Mouse (Mus musculus): Measurements from ENCODE around the gene Rab11b. TPM values are rescaled to one million over a fixed set of nuclear protein-coding genes. Genes with fewer than 3 reads are reported as not detected.

Gene Rab11b
- polyA plus RNA-seq, 1 experiment from 2014 or later: 227 TPM

- DNase-seq (ENCODE audit: low spot score): no peak
These were observed 42.3 kb downstream of the Rab11b start for GRCm38 (mm10) chr17:33717982-33718381.

GRCm38 (mm10) chr17:33717246-33717645 is 43.1 kb downstream of the Rab11b start:
- no peak for DNase-seq (ENCODE audit: low spot score)

- DNase-seq (ENCODE audit: low spot score): no peak
These were observed 45.6 kb downstream of the Rab11b start for GRCm38 (mm10) chr17:33714779-33715178.

GRCm38 (mm10) chr17:33713271-33713670 is 47.1 kb downstream of the Rab11b start:
- DNase-seq (ENCODE audit: low spot score): no peak

- no peak for DNase-seq (ENCODE audit: low spot score)
These were observed 50.5 kb downstream of the Rab11b start for GRCm38 (mm10) chr17:33709834-33710233.

- no peak for DNase-seq (ENCODE audit: low spot score)
These were observed 57.2 kb downstream of the Rab11b start for GRCm38 (mm10) chr17:33703091-33703490.

- DNase-seq (ENCODE audit: low spot score): no peak
These were observed 58.2 kb downstream of the Rab11b start for GRCm38 (mm10) chr17:33702178-33702577.

- DNase-seq (ENCODE audit: low spot score): no peak
These were observed 64.9 kb downstream of the Rab11b start for GRCm38 (mm10) chr17:33695471-33695870.

Other genes with a start within 250 kb of the Rab11b start
- 19.6 and 21.0 TPM in 2 replicates for gene Adamts10, start 236.3 kb downstream of the Rab11b start, polyA plus RNA-seq (2015; fragmentation: Nextera tagmentation; extraction: Ambion mirVana)
- gene Myo1f, start 204.8 kb downstream of the Rab11b start, polyA plus RNA-seq (2015; fragmentation: Nextera tagmentation; extraction: Ambion mirVana): 10.9 and 12.7 TPM in 2 replicates
- gene Zfp414, start 131.4 kb downstream of the Rab11b start, polyA plus RNA-seq (2015; fragmentation: Nextera tagmentation; extraction: Ambion mirVana): 40.3 and 42.6 TPM in 2 replicates
- gene Pram1, start 122.5 kb downstream of the Rab11b start, polyA plus RNA-seq (2015; fragmentation: Nextera tagmentation; extraction: Ambion mirVana): 0.48 and 0.60 TPM in 2 replicates
- 317 and 345 TPM in 2 replicates for gene Hnrnpm, start 73.7 kb downstream of the Rab11b start, polyA plus RNA-seq (2015; fragmentation: Nextera tagmentation; extraction: Ambion mirVana)
- 83.3 and 90.7 TPM in 2 replicates for gene March2, start 41.9 kb downstream of the Rab11b start, polyA plus RNA-seq (2015; fragmentation: Nextera tagmentation; extraction: Ambion mirVana)
- gene Angptl4, start 21.3 kb upstream of the Rab11b start, polyA plus RNA-seq (2015; fragmentation: Nextera tagmentation; extraction: Ambion mirVana): 28.7 and 36.7 TPM in 2 replicates
- 19.1 and 22.0 TPM in 2 replicates for gene Kank3, start 50.0 kb upstream of the Rab11b start, polyA plus RNA-seq (2015; fragmentation: Nextera tagmentation; extraction: Ambion mirVana)
- gene Rps28, start 64.0 kb upstream of the Rab11b start, polyA plus RNA-seq (2015; fragmentation: Nextera tagmentation; extraction: Ambion mirVana): 1,516 and 1,544 TPM in 2 replicates
- gene Ndufa7, start 64.0 kb upstream of the Rab11b start, polyA plus RNA-seq (2015; fragmentation: Nextera tagmentation; extraction: Ambion mirVana): 464 TPM in 2 replicates
- 35.1 and 35.2 TPM in 2 replicates for gene Cd320, start 82.6 kb upstream of the Rab11b start, polyA plus RNA-seq (2015; fragmentation: Nextera tagmentation; extraction: Ambion mirVana)
- not detected in 2 replicates for gene Gm7029, start 113.3 kb upstream of the Rab11b start, polyA plus RNA-seq (2015; fragmentation: Nextera tagmentation; extraction: Ambion mirVana)
- 5.9 and 6.8 TPM in 2 replicates for gene Kifc1, start 130.1 kb upstream of the Rab11b start, polyA plus RNA-seq (2015; fragmentation: Nextera tagmentation; extraction: Ambion mirVana)
- 1.6 and 1.9 TPM in 2 replicates for gene Platr17, start 144.6 kb upstream of the Rab11b start, polyA plus RNA-seq (2015; fragmentation: Nextera tagmentation; extraction: Ambion mirVana)
- gene Daxx, start 148.9 kb upstream of the Rab11b start, polyA plus RNA-seq (2015; fragmentation: Nextera tagmentation; extraction: Ambion mirVana): 62.9 and 67.8 TPM in 2 replicates
- 131 and 140 TPM in 2 replicates for gene Tapbp, start 155.4 kb upstream of the Rab11b start, polyA plus RNA-seq (2015; fragmentation: Nextera tagmentation; extraction: Ambion mirVana)
- 13.8 and 14.9 TPM in 2 replicates for gene Zbtb22, start 155.4 kb upstream of the Rab11b start, polyA plus RNA-seq (2015; fragmentation: Nextera tagmentation; extraction: Ambion mirVana)
- 37.5 and 42.3 TPM in 2 replicates for gene Rgl2, start 169.0 kb upstream of the Rab11b start, polyA plus RNA-seq (2015; fragmentation: Nextera tagmentation; extraction: Ambion mirVana)
- 218 and 225 TPM in 2 replicates for gene Pfdn6, start 179.8 kb upstream of the Rab11b start, polyA plus RNA-seq (2015; fragmentation: Nextera tagmentation; extraction: Ambion mirVana)
- gene Wdr46, start 180.1 kb upstream of the Rab11b start, polyA plus RNA-seq (2015; fragmentation: Nextera tagmentation; extraction: Ambion mirVana): 20.6 and 25.5 TPM in 2 replicates
- 13.3 and 15.8 TPM in 2 replicates for gene B3galt4, start 191.0 kb upstream of the Rab11b start, polyA plus RNA-seq (2015; fragmentation: Nextera tagmentation; extraction: Ambion mirVana)
- gene Vps52, start 195.3 kb upstream of the Rab11b start, polyA plus RNA-seq (2015; fragmentation: Nextera tagmentation; extraction: Ambion mirVana): 43.6 and 46.1 TPM in 2 replicates
- gene Rps18, start 195.5 kb upstream of the Rab11b start, polyA plus RNA-seq (2015; fragmentation: Nextera tagmentation; extraction: Ambion mirVana): 2,265 and 2,338 TPM in 2 replicates
- gene H2-K1, start 239.8 kb upstream of the Rab11b start, polyA plus RNA-seq (2015; fragmentation: Nextera tagmentation; extraction: Ambion mirVana): 528 and 569 TPM in 2 replicates

Data from thymus, postnatal 0 days (tissue).